In genomic region chr9:108560227-108560841, GRCm38 (mm10) we compare ENCODE assay signal across 8 mouse cellular contexts. TPM values are rescaled to one million over a fixed set of nuclear protein-coding genes. Genes with fewer than 3 reads are reported as not detected.
DNase-seq lines count a peak whose midpoint lies in the region; ATAC-seq and TF ChIP-seq lines count a peak whose summit lies in the region.

TSS of gene Impdh2 (plus strand) at chr9:108560286.

- ATAC-seq in forebrain, embryonic 11.5 days (replicated peaks; ENCODE audit: low FRiP score): peak; percentile 99
- peak; percentile 98 for ATAC-seq in heart, embryonic 16.5 days (replicated peaks; ENCODE audit: extremely low read depth, insufficient read depth, low FRiP score)
- ATAC-seq in liver, embryonic 15.5 days (ENCODE audit: insufficient read depth): peak; percentile 96
- ATAC-seq in neural tube, embryonic 12.5 days (ENCODE audit: low FRiP score, low read depth): peak; percentile 99

- dilution Hi-C loops in CH12.LX (cut with MboI; ENCODE audit: extremely low pct_ligation_motif_present, extremely low pct_unique_long_range_greater_than_20kb, low sequenced_read_pairs): no loop called here

- H3K9ac ChIP-seq in CH12.LX (ENCODE audit: insufficient read depth, low read depth): peak within 1 kb of the TSS; percentile 79
- H3K9ac ChIP-seq in forebrain, embryonic 11.5 days (ENCODE audit: low read length): peak within 1 kb of the TSS; percentile 70
- peak within 1 kb of the TSS; percentile 87 for H3K9ac ChIP-seq in heart, embryonic 16.5 days (ENCODE audit: low read length)
- peak within 1 kb of the TSS; percentile 77 for H3K9ac ChIP-seq in liver, embryonic 15.5 days
- peak within 1 kb of the TSS; percentile 64 for H3K9ac ChIP-seq in neural tube, embryonic 12.5 days

- H3K4me1 ChIP-seq in CH12.LX (ENCODE audit: control insufficient read depth in 1 of 2, insufficient read depth in 2 of 2): peaks cover 10 to 41% of the 10 kb centered on the region in 2 experiments
- H3K4me1 ChIP-seq in forebrain, embryonic 11.5 days (replicated peaks; ENCODE audit: control insufficient read depth, insufficient read depth, low read length): peaks cover 2% of the 10 kb centered on the region; the same call in 1 of the 2 replicates
- peaks cover 9% of the 10 kb centered on the region for H3K4me1 ChIP-seq in heart, embryonic 16.5 days (ENCODE audit: control insufficient read depth, insufficient read depth, low read length)
- peaks cover 41% of the 10 kb centered on the region for H3K4me1 ChIP-seq in liver, embryonic 15.5 days (replicated peaks)
- H3K4me1 ChIP-seq in neural tube, embryonic 12.5 days: peaks cover 11% of the 10 kb centered on the region

- H3K4me2 ChIP-seq in CH12.LX (ENCODE audit: insufficient read depth, low read depth, poor library complexity, severe bottlenecking): peak within 1 kb of the TSS; percentile 79
- peak within 1 kb of the TSS; percentile 82 for H3K4me2 ChIP-seq in forebrain, embryonic 11.5 days (ENCODE audit: low read depth, low read length, severe bottlenecking)
- H3K4me2 ChIP-seq in heart, embryonic 16.5 days (ENCODE audit: low read depth, low read length): peak within 1 kb of the TSS; percentile 88
- peak within 1 kb of the TSS; percentile 86 for H3K4me2 ChIP-seq in liver, embryonic 15.5 days
- H3K4me2 ChIP-seq in neural tube, embryonic 12.5 days (replicated peaks): peak within 1 kb of the TSS; percentile 66

- WGBS in forebrain, embryonic 11.5 days: under 1% methylated on average over 52 of the region's 53 CpGs
- under 1% methylated on average over 52 of the region's 53 CpGs for WGBS in heart, embryonic 16.5 days
- WGBS in liver, embryonic 15.5 days (ENCODE audit: insufficient replicate concordance): under 1% methylated on average over 53 of the region's 53 CpGs
- WGBS in neural tube, embryonic 12.5 days: under 1% methylated on average over 53 of the region's 53 CpGs

- H3K4me3 ChIP-seq in CH12.LX (replicated peaks in 1 of 3; ENCODE audit: low read depth in 2 of 3, low read length in 2 of 3, poor library complexity in 1 of 3): peak within 1 kb of the TSS; percentile 79 to 99 (median 84)
- H3K4me3 ChIP-seq in forebrain, embryonic 11.5 days (ENCODE audit: low read depth, low read length): peak within 1 kb of the TSS; percentile 48
- peak within 1 kb of the TSS; percentile 75 for H3K4me3 ChIP-seq in heart, embryonic 16.5 days (ENCODE audit: low read length)
- peak within 1 kb of the TSS; percentile 65 for H3K4me3 ChIP-seq in liver, embryonic 15.5 days (replicated peaks)
- peak within 1 kb of the TSS; percentile 43 for H3K4me3 ChIP-seq in neural tube, embryonic 12.5 days

- no peak for TF ChIP-seq RAD21 in CH12.LX (IDR thresholded peaks at IDR 0.05; ENCODE audit: low read depth, low read length)

- peak within 1 kb of the TSS; percentile 37; the same call in 1 of the 2 replicates for H3K27ac ChIP-seq in CH12.LX (ENCODE audit: insufficient read depth, low read depth)
- 0 out of 2 replicates have a peak within 1 kb of the TSS, but pooled peaks have one; percentile 51 for H3K27ac ChIP-seq in forebrain, embryonic 11.5 days (ENCODE audit: low read depth, low read length)
- H3K27ac ChIP-seq in heart, embryonic 16.5 days (ENCODE audit: low read length): peak within 1 kb of the TSS; percentile 81
- peak within 1 kb of the TSS; percentile 76 for H3K27ac ChIP-seq in liver, embryonic 15.5 days (replicated peaks)
- H3K27ac ChIP-seq in neural tube, embryonic 12.5 days: no peak within 1 kb of the TSS

- H3K9me3 ChIP-seq in CH12.LX (replicated peaks; ENCODE audit: low read length): no peaks in the 10 kb centered on the region
- H3K9me3 ChIP-seq in forebrain, embryonic 11.5 days (ENCODE audit: control insufficient read depth, low read length): no peaks in the 10 kb centered on the region
- H3K9me3 ChIP-seq in heart, embryonic 16.5 days (replicated peaks; ENCODE audit: control insufficient read depth, low read length): no peaks in the 10 kb centered on the region
- no peaks in the 10 kb centered on the region for H3K9me3 ChIP-seq in liver, embryonic 15.5 days (replicated peaks)
- no peaks in the 10 kb centered on the region for H3K9me3 ChIP-seq in neural tube, embryonic 12.5 days

- TF ChIP-seq EP300 in CH12.LX (IDR thresholded peaks at IDR 0.05; ENCODE audit: low read length): no peak

- no peaks in the 10 kb centered on the region for H3K27me3 ChIP-seq in CH12.LX (replicated peaks)
- H3K27me3 ChIP-seq in forebrain, embryonic 11.5 days (ENCODE audit: control insufficient read depth, insufficient read depth, low read length): no peaks in the 10 kb centered on the region
- H3K27me3 ChIP-seq in heart, embryonic 16.5 days (ENCODE audit: control insufficient read depth, insufficient read depth, low read length): no peaks in the 10 kb centered on the region
- no peaks in the 10 kb centered on the region for H3K27me3 ChIP-seq in liver, embryonic 15.5 days
- no peaks in the 10 kb centered on the region for H3K27me3 ChIP-seq in neural tube, embryonic 12.5 days (replicated peaks)

- H3K36me3 ChIP-seq in CH12.LX (replicated peaks in 1 of 2; ENCODE audit: control insufficient read depth in 1 of 2, insufficient read depth in 1 of 2, low read length in 1 of 2): peaks cover 62 to 79% of the 10 kb centered on the region in 2 experiments
- peaks cover 25% of the 10 kb centered on the region for H3K36me3 ChIP-seq in forebrain, embryonic 11.5 days (ENCODE audit: control insufficient read depth, insufficient read depth, low read length)
- peaks cover 57% of the 10 kb centered on the region for H3K36me3 ChIP-seq in heart, embryonic 16.5 days (ENCODE audit: control insufficient read depth, insufficient read depth)
- H3K36me3 ChIP-seq in liver, embryonic 15.5 days (replicated peaks): peaks cover 85% of the 10 kb centered on the region
- peaks cover 80% of the 10 kb centered on the region for H3K36me3 ChIP-seq in neural tube, embryonic 12.5 days

- peaks cover 20% of the 10 kb centered on the region for H3K79me2 ChIP-seq in CH12.LX (replicated peaks; ENCODE audit: control insufficient read depth, extremely low read depth, insufficient read depth, poor library complexity, severe bottlenecking)

- peak; percentile 97 for TF ChIP-seq POLR2A in CH12.LX (IDR thresholded peaks at IDR 0.05; ENCODE audit: low read depth, low read length)

- no peak for TF ChIP-seq CTCF in CH12.LX (conservative IDR thresholded peaks at IDR 0.05 in 1 of 2, IDR thresholded peaks at IDR 0.05 in 1 of 2; ENCODE audit: low read depth in 2 of 2, low read length in 2 of 2)

- peak; percentile 97 for DNase-seq in CH12.LX (ENCODE audit: extremely low read depth)
- DNase-seq in c-Kit-positive CD71-positive TER-119-negative erythroid progenitor cells, embryonic 14.5 days (ENCODE audit: low read depth): peak; percentile 98
- peak; percentile 96 for DNase-seq in forebrain, embryonic 11.5 days (ENCODE audit: low spot score)
- DNase-seq in kidney, postnatal 36 days: peak; percentile 97
- peak; percentile 89 for DNase-seq in telencephalon, adult 2 months (ENCODE audit: low read depth, low spot score)

- in situ Hi-C loops in CH12.LX (cut with MboI; ENCODE audit: low pct_ligation_motif_present, low pct_unique_long_range_greater_than_20kb, low sequenced_read_pairs): no loop called here

TF ChIP-seq in CH12.LX, 34 proteins besides CTCF, POLR2A, EP300 and RAD21 (continues in another document):
- no peak for TF ChIP-seq E2F4 (IDR thresholded peaks at IDR 0.05; ENCODE audit: insufficient replicate concordance, low read depth, low read length)
- peak; percentile 57; the same call in 1 of the 2 replicates for TF ChIP-seq KAT2A (IDR thresholded peaks at IDR 0.05; ENCODE audit: insufficient replicate concordance, low read length)
- no peak for TF ChIP-seq PAX5 (IDR thresholded peaks at IDR 0.05; ENCODE audit: low read length)
- peak; percentile 99 for TF ChIP-seq MAX (IDR thresholded peaks at IDR 0.05; ENCODE audit: low read length)
- no peak for TF ChIP-seq JUN (IDR thresholded peaks at IDR 0.05; ENCODE audit: insufficient read depth, low read depth, low read length)
- peak; percentile 97 for TF ChIP-seq MXI1 (IDR thresholded peaks at IDR 0.05; ENCODE audit: low read depth, low read length)
- TF ChIP-seq ZNF384 (IDR thresholded peaks at IDR 0.05; ENCODE audit: low read depth, low read length): no peak
- TF ChIP-seq IRF4 (IDR thresholded peaks at IDR 0.05; ENCODE audit: low read depth, low read length): peak; percentile 48
- no peak for TF ChIP-seq SMC3 (IDR thresholded peaks at IDR 0.05; ENCODE audit: low read depth, low read length)
- TF ChIP-seq MAZ (IDR thresholded peaks at IDR 0.05; ENCODE audit: low read depth, low read length): no peak
- no peak; the same call in 1 of the 2 replicates for TF ChIP-seq MEF2A (IDR thresholded peaks at IDR 0.05; ENCODE audit: borderline replicate concordance, low read depth, low read length)
- TF ChIP-seq CHD2 (IDR thresholded peaks at IDR 0.05; ENCODE audit: low read length): no peak
- no peak for TF ChIP-seq UBTF (IDR thresholded peaks at IDR 0.05; ENCODE audit: low read depth, low read length)
- TF ChIP-seq ETS1 (conservative IDR thresholded peaks at IDR 0.05; ENCODE audit: low read depth, low read length): no peak
- peak; percentile 58 for TF ChIP-seq USF2 (conservative IDR thresholded peaks at IDR 0.05; ENCODE audit: low read depth, low read length)
- TF ChIP-seq TBP (conservative IDR thresholded peaks at IDR 0.05; ENCODE audit: low read depth, low read length): peak; percentile 79
- peak; percentile 96 for TF ChIP-seq POLR2AphosphoS2 (IDR thresholded peaks at IDR 0.05; ENCODE audit: low read depth, low read length)
- no peak for TF ChIP-seq RCOR1 (conservative IDR thresholded peaks at IDR 0.05; ENCODE audit: low read depth, low read length)
- TF ChIP-seq ZMIZ1 (IDR thresholded peaks at IDR 0.05; ENCODE audit: low read depth, low read length): peak; percentile 89
- peak; percentile 54 for TF ChIP-seq NRF1 (IDR thresholded peaks at IDR 0.05; ENCODE audit: low read depth, low read length)
- no peak; the same call in 1 of the 2 replicates for TF ChIP-seq ELF1 (IDR thresholded peaks at IDR 0.05; ENCODE audit: low read depth, low read length)
- no peak for TF ChIP-seq JUND (conservative IDR thresholded peaks at IDR 0.05; ENCODE audit: low read depth, low read length)
- TF ChIP-seq NELFE (IDR thresholded peaks at IDR 0.05; ENCODE audit: low read depth, low read length): peak; percentile 93; the same call in 1 of the 2 replicates
- no peak for TF ChIP-seq ZKSCAN1 (IDR thresholded peaks at IDR 0.05; ENCODE audit: borderline replicate concordance, low read depth, low read length)

RNA-seq across cellular contexts. Expression of gene Impdh2, which starts in this region (rescaled TPM):
- total RNA-seq in CH12.LX (2012; rRNA removed): 405 and 494 TPM in 2 replicates
- 464 and 485 TPM in 2 replicates for total RNA-seq in CH12.LX (2014; rRNA removed)
- 472 and 483 TPM in 2 replicates for polyA plus RNA-seq in CH12.LX (2012; ENCODE audit: insufficient read length, low read depth)
- 197 and 199 TPM in 2 replicates for polyA plus RNA-seq in forebrain, embryonic 11.5 days (2014; fragmentation: Nextera tagmentation; extraction: Ambion mirVana)
- polyA plus RNA-seq in heart, embryonic 16.5 days (2015; fragmentation: Nextera tagmentation; extraction: Ambion mirVana): 91.7 and 91.8 TPM in 2 replicates
- 91.3 and 93.7 TPM in 2 replicates for polyA plus RNA-seq in liver, embryonic 15.5 days (2015; fragmentation: Nextera tagmentation; extraction: Ambion mirVana)
- polyA plus RNA-seq in neural tube, embryonic 12.5 days (2016; fragmentation: Nextera tagmentation; extraction: Ambion mirVana): 124 and 134 TPM in 2 replicates
